Mouse (Mus musculus) heart, adult 2 months (tissue): ENCODE data around the gene Jak3. TPM values are rescaled to one million over a fixed set of nuclear protein-coding genes. Genes with fewer than 3 reads are reported as not detected.

Source experiments
- DNase-seq, 2 experiments: peaks; one replicate each; pipeline ENCODE4 v3.0.0; 2021
- H3K27ac ChIP-seq: fragments of 200-600 bp; 2 replicates; pipeline ENCODE4 v1.8.1; 2022
- H3K27me3 ChIP-seq: fragments of 200-500 bp; 2 replicates; pipeline ENCODE4 v1.6.1; 2012; ENCODE audit warnings: mild to moderate bottlenecking, low read length, inconsistent platforms, mixed read lengths; ENCODE audit not compliant: control insufficient read depth, insufficient read depth
- H3K36me3 ChIP-seq: fragments of 200-500 bp; 2 replicates; pipeline ENCODE4 v1.6.1; 2012; ENCODE audit warnings: low read length, inconsistent platforms; ENCODE audit not compliant: control insufficient read depth, insufficient read depth
- H3K4me1 ChIP-seq: fragments of 200-500 bp; 2 replicates; pipeline ENCODE4 v1.6.1; 2011; ENCODE audit warnings: low read length; ENCODE audit not compliant: control insufficient read depth, insufficient read depth
- H3K4me3 ChIP-seq: fragments of 200-600 bp; 2 replicates; pipeline ENCODE4 v1.8.1; 2022
- H3K79me2 ChIP-seq: fragments of 200-500 bp; replicated peaks from 2 replicates; pipeline ENCODE4 v1.6.1; 2012; ENCODE audit warnings: mild to moderate bottlenecking, inconsistent platforms, low read length, moderate library complexity, mixed read lengths; ENCODE audit not compliant: control insufficient read depth, insufficient read depth
- H3K9ac ChIP-seq: fragments of 200-500 bp; 2 replicates; pipeline ENCODE4 v1.6.1; 2012; ENCODE audit warnings: low read depth, mild to moderate bottlenecking, control low read depth, inconsistent platforms, low read length, mixed read lengths
- CTCF ChIP-seq: fragments of 200-600 bp; IDR thresholded peaks from 2 replicates; pipeline ENCODE4 v1.8.1; 2022; ENCODE audit warnings: antibody characterized with exemption, mild to moderate bottlenecking, moderate library complexity
- EP300 ChIP-seq: fragments of 200-500 bp; IDR thresholded peaks from 2 replicates; pipeline ENCODE4 v1.6.1; 2011; ENCODE audit warnings: low read depth, low read length, control low read depth; ENCODE audit not compliant: insufficient read depth
- POLR2A ChIP-seq: fragments of 200-500 bp; IDR thresholded peaks from 2 replicates; pipeline ENCODE4 v1.6.1; 2011; ENCODE audit warnings: mild to moderate bottlenecking, low read depth, low read length, control low read depth; ENCODE audit not compliant: insufficient read depth
- WGBS: fragments of 180-500 bp; shearing (Covaris S2); methylation state at CpG from one replicate; pipeline ENCODE4 v1.1.7; 2018; 5-methylcytosine and 5-hydroxymethylcytosine counted together
- intact Hi-C: fragments of 180-260 bp; cut with DNase I; formaldehyde crosslinking; loops from one replicate; pipeline ENCODE4 v1.15.1; 2025
- polyA plus RNA-seq: library from polyadenylated mRNA; depleted of rRNA; stranded (reverse); fragments of >200 nt; gene quantifications from 2 replicates; pipeline ENCODE4 v1.2.3, GENCODE M21; 2012
- total RNA-seq, 2 experiments: library from RNA; stranded (reverse); gene quantifications; 2 replicates each; pipeline ENCODE4 v1.2.3; 2021

The Jak3 gene
- total and polyA plus RNA-seq, 3 experiments: 8.1 to 23.3 (median 8.6) TPM

DNA sequence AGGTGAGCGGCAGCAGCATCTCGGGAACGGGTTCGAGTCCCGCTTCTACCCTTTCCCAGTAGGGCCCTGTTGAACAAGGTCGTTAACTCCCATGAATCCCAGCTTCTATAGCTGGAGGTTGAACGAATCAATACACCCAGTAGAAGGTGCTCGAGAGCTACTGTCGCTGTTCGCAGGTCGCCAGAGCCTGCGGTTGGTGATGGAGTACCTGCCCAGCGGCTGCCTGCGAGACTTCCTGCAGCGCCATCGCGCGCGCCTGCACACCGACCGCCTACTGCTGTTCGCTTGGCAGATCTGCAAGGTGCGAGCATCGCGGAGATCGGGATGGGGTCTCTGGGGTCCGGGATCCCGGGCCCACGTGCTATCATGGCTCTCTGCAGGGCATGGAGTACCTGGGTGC is 9.5 kb downstream of the Jak3 start:
- Histone ChIP-seq H3K27me3 (peaks cover 1% of the 10 kb centered on the region), H3K79me2 (no peaks in the 10 kb centered on the region), H3K4me1 (no peaks in the 10 kb centered on the region), H3K27ac (no peak overlapping the region), H3K9ac (no peak overlapping the region), H3K4me3 (no peak overlapping the region), H3K36me3 (no peaks in the 10 kb centered on the region)
- intact Hi-C loops: no loop called here
- no peak for DNase-seq
- TF ChIP-seq CTCF (no peak), EP300 (no peak), POLR2A (no peak)
- 56% methylated on average over 29 of the region's 29 CpGs for WGBS

DNA sequence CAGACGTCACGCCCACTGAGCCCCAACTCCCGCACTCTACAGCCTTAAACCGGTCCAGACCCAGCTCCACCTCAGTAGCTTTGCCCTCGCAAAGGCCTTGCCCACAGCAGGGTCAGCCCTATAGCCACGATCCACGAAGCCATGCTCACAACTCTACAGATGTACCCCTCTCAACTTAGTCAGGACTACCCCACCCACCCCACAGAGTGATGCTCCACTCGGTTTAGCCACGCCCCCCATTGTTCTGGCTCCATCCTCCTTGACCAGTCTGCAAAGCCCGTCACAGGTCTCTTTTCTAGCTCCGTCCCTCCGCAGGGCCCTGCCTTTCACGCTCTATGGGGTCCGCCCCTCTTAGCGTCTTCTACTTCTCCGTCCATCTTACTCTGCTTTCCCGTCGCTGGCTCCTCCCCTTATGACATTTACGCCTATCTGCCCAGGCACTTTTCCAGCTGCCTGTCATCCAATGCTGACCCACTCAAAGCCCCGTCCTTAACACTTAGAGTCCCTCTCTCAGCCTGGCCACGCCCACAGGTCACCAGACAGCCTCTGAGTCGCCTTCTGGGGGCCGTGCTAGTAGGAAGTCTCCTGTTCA is 10.1 kb downstream of the Jak3 start:
- DNase-seq: no peak
- Histone ChIP-seq H3K4me1 (no peaks in the 10 kb centered on the region), H3K4me3 (no peak overlapping the region), H3K27ac (no peak overlapping the region), H3K9ac (no peak overlapping the region), H3K79me2 (no peaks in the 10 kb centered on the region), H3K27me3 (peaks cover 1% of the 10 kb centered on the region), H3K36me3 (no peaks in the 10 kb centered on the region)
- no peak for TF ChIP-seq EP300
- no peak for TF ChIP-seq CTCF
- TF ChIP-seq POLR2A: no peak
- intact Hi-C loops: no loop called here
- 34% methylated on average over 23 of the region's 23 CpGs for WGBS

DNA sequence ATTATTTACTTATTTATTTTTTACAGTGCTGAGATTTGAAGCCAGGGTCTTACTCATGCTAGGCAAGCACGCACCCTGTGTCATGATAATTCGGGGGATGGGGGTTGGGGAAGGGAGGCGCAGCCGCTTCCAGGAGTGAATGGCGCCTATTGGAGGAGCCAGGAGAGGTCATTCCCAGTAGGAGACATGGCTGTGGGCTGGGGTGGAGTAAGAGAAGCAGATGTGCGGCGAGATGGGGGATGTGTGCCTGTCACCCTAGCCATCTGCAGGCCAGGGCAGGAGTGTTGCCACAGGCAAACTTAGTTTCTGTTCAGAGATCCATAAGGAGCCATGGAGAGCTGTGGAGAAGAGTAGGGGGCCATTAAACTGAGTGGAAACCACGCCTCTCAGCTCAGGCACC is 11.5 kb downstream of the Jak3 start:
- Histone ChIP-seq H3K4me3 (no peak overlapping the region), H3K79me2 (no peaks in the 10 kb centered on the region), H3K4me1 (no peaks in the 10 kb centered on the region), H3K9ac (no peak overlapping the region), H3K36me3 (no peaks in the 10 kb centered on the region), H3K27me3 (peaks cover 3% of the 10 kb centered on the region), H3K27ac (no peak overlapping the region)
- 39% methylated on average over 8 of the region's 8 CpGs for WGBS
- intact Hi-C loops: no loop called here
- no peak for TF ChIP-seq EP300
- TF ChIP-seq POLR2A: no peak
- DNase-seq: no peak

DNA sequence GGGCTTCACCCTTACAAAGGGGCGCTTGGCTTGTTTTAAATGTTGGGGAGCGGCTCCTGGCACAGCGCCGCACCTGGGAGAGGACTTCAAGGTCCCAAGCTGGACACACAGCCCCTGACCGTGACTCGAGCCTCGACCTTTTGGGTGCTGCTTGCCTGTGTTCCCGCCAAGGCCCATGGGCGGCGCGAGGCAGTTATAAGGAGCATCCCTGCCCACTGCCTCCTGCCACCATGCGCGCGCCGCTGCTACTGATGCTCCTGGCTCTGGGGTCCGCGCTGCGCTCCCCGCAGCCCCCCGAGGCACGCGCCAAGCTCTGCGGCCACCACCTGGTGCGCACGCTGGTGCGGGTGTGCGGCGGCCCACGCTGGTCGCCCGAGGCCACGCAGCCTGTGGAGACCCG is 12.9 kb downstream of the Jak3 start, which contains the start of gene Insl3:
Gene Insl3 (plus strand): TSS at position 187 of the 400 bp plus-strand sequence.
- DNase-seq: no peak
- H3K9ac ChIP-seq: no peak within 1 kb of the TSS
- peaks cover 7% of the 10 kb centered on the region for H3K27me3 ChIP-seq
- H3K79me2 ChIP-seq: no peaks in the 10 kb centered on the region
- no peak within 1 kb of the TSS for H3K27ac ChIP-seq
- intact Hi-C loops: no loop called here
- 36% methylated on average over 33 of the region's 33 CpGs for WGBS
- H3K4me3 ChIP-seq: no peak within 1 kb of the TSS
- no peak for TF ChIP-seq CTCF
- TF ChIP-seq EP300: no peak
- TF ChIP-seq POLR2A: no peak
- no peaks in the 10 kb centered on the region for H3K4me1 ChIP-seq
- no peaks in the 10 kb centered on the region for H3K36me3 ChIP-seq

GRCm38 (mm10) chr8:71692509-71692908 is 16.4 kb downstream of the Jak3 start:
- no peak overlapping the region for H3K9ac ChIP-seq
- no peaks in the 10 kb centered on the region for H3K36me3 ChIP-seq
- intact Hi-C loops: no loop called here
- H3K27ac ChIP-seq: no peak overlapping the region
- H3K79me2 ChIP-seq: no peaks in the 10 kb centered on the region
- WGBS: 26% methylated on average over 30 of the region's 30 CpGs
- H3K4me3 ChIP-seq: no peak overlapping the region
- DNase-seq: no peak
- H3K27me3 ChIP-seq: peaks cover 7% of the 10 kb centered on the region
- TF ChIP-seq CTCF: no peak
- TF ChIP-seq POLR2A: no peak
- no peak for TF ChIP-seq EP300
- H3K4me1 ChIP-seq: no peaks in the 10 kb centered on the region

- no peak overlapping the region for H3K4me3 ChIP-seq
- WGBS: 37% methylated on average over 68 of the region's 68 CpGs
- H3K36me3 ChIP-seq: no peaks in the 10 kb centered on the region
- no peak for DNase-seq
- intact Hi-C loops: no loop called here
- TF ChIP-seq POLR2A (no peak), EP300 (no peak), CTCF (no peak)
- H3K27ac ChIP-seq: no peak overlapping the region
- H3K79me2 ChIP-seq: no peaks in the 10 kb centered on the region
- H3K4me1 ChIP-seq: no peaks in the 10 kb centered on the region
- H3K27me3 ChIP-seq: peaks cover 6% of the 10 kb centered on the region
- no peak overlapping the region for H3K9ac ChIP-seq
Observed at GRCm38 (mm10) chr8:71693166-71694041, 17.3 kb downstream of the Jak3 start.
